Mouse (Mus musculus) heart, postnatal 0 days (tissue): ENCODE measurements around the gene Cblc. TPM values are rescaled to one million over a fixed set of nuclear protein-coding genes. Genes with fewer than 3 reads are reported as not detected.

Experiments
- ATAC-seq: fragments of 200-750 bp; cut with Nextera tagmentation; 2 replicates; pipeline ENCODE4 v1.8.0; 2017; ENCODE audit warnings: low read depth, moderate number of reproducible peaks, moderate library complexity; ENCODE audit not compliant: insufficient read depth
- DNase-seq: peaks from one replicate; pipeline ENCODE4 v3.0.0-alpha.2; 2016; ENCODE audit warnings: low spot score
- H3K27ac ChIP-seq: fragments of 300-500 bp; sonication (generic); 2 replicates; pipeline ENCODE4 v1.5.1; 2014; ENCODE audit warnings: low read depth, mild to moderate bottlenecking
- H3K27me3 ChIP-seq: fragments of 300-500 bp; sonication (generic); 2 replicates; pipeline ENCODE4 v1.6.1; 2014; ENCODE audit warnings: low read length, mixed read lengths; ENCODE audit not compliant: control insufficient read depth, insufficient read depth
- H3K36me3 ChIP-seq: fragments of 300-500 bp; sonication (generic); replicated peaks from 2 replicates; pipeline ENCODE4 v1.6.1; 2014; ENCODE audit warnings: low read length, mixed read lengths; ENCODE audit not compliant: control insufficient read depth, insufficient read depth
- H3K4me1 ChIP-seq: fragments of 300-500 bp; sonication (generic); 2 replicates; pipeline ENCODE4 v1.6.1; 2014; ENCODE audit warnings: antibody characterized with exemption; ENCODE audit not compliant: control insufficient read depth, insufficient read depth
- H3K4me2 ChIP-seq: fragments of 300-500 bp; sonication (generic); 2 replicates; pipeline ENCODE4 v1.6.1; 2014; ENCODE audit warnings: low read depth, mild to moderate bottlenecking, low read length, moderate library complexity
- H3K4me3 ChIP-seq: fragments of 300-500 bp; sonication (generic); 2 replicates; pipeline ENCODE4 v1.5.1; 2014; ENCODE audit warnings: low read depth, low read length
- H3K9ac ChIP-seq: fragments of 300-500 bp; sonication (generic); replicated peaks from 2 replicates; pipeline ENCODE4 v1.6.1; 2014; ENCODE audit warnings: low read depth, low read length, mixed read lengths
- H3K9me3 ChIP-seq: fragments of 300-500 bp; sonication (generic); replicated peaks from 2 replicates; pipeline ENCODE4 v1.6.1; 2016; ENCODE audit warnings: low read length; ENCODE audit not compliant: control insufficient read depth
- CTCF ChIP-seq: IDR thresholded peaks from 2 replicates; pipeline ENCODE4 v1.5.1; 2016; ENCODE audit warnings: antibody characterized with exemption, control low read depth, low read depth
- EP300 ChIP-seq: IDR thresholded peaks from 2 replicates; pipeline ENCODE4 v1.6.1; 2016; ENCODE audit warnings: antibody characterized with exemption, low read depth
- WGBS: fragments of 180-500 bp; shearing (Covaris S2); extraction: QIAGEN DNeasy Blood & Tissue Kit; methylation state at CpG from one replicate; pipeline ENCODE4 v1.1.7; 2014; 5-methylcytosine and 5-hydroxymethylcytosine counted together
- polyA plus RNA-seq: library from polyadenylated mRNA; unstranded; fragments of >200 nt; fragmentation: Nextera tagmentation; extraction: Ambion mirVana; gene quantifications from 2 replicates; pipeline ENCODE4 v1.2.1, GENCODE M21; 2015
- total RNA-seq: library from RNA; depleted of rRNA; stranded (reverse); fragments of >200 nt; gene quantifications from 2 replicates; pipeline ENCODE4 v1.2.3, GENCODE M21; 2014; ENCODE audit warnings: low replicate concordance

The Cblc gene
- total and polyA plus RNA-seq, 2 experiments from 2014 or later = 0.36 TPM; not detected in 1

DNA sequence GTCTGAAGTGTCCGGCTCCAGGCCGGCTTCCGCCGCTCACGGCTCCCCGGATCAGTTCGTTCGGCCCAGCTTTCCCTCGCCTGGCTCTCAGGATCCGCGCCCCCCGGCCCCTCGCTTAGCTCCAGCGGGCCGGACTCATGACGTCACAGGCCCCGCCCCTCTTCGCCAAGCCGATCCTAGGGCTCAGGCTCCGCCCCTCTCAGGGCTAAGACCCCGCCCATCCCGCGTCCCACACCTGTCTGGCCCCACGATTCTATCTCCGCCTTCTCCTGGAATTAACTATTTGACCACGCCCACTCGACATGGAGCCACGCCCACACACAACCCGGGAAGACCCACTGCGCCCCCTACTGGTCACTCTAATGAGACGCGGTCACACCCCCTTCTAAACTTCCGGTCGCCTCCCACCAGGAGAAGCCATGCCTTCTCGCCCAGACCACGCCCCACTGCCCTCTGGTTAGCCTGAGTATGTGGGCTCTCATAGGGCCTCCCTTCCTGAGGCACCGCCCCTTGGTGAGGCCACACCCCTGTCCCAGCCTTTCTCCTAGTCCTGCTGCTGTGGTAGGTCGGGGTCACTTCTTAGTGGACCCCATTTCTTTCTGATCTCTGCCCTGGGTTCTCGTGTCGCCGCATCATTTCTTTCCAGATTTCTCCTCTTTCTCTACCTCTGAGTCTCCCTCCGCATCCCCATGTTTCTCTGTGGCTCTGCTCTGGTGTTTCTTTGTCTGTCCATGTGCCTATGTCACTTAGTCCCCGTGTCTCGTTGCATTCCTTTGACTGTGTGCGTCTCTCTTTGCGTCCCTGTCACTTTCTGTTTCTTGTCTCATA, 47.0 kb downstream of the Cblc start:
- peak overlapping the region; percentile 91 for H3K27ac ChIP-seq
- H3K4me1 ChIP-seq = peaks cover 58% of the 10 kb centered on the region
- no peaks in the 10 kb centered on the region for H3K36me3 ChIP-seq
- no peaks in the 10 kb centered on the region for H3K9me3 ChIP-seq
- DNase-seq = peak; percentile 99
- no peaks in the 10 kb centered on the region for H3K27me3 ChIP-seq
- ATAC-seq = peak; percentile 92
- peak overlapping the region; percentile 87 for H3K9ac ChIP-seq
- TF ChIP-seq CTCF (peak; percentile 81), EP300 (no peak)
- WGBS = under 1% methylated on average over 35 of the region's 46 CpGs
- H3K4me2 ChIP-seq = peak overlapping the region; percentile 99
- H3K4me3 ChIP-seq = peak overlapping the region; percentile 81

DNA sequence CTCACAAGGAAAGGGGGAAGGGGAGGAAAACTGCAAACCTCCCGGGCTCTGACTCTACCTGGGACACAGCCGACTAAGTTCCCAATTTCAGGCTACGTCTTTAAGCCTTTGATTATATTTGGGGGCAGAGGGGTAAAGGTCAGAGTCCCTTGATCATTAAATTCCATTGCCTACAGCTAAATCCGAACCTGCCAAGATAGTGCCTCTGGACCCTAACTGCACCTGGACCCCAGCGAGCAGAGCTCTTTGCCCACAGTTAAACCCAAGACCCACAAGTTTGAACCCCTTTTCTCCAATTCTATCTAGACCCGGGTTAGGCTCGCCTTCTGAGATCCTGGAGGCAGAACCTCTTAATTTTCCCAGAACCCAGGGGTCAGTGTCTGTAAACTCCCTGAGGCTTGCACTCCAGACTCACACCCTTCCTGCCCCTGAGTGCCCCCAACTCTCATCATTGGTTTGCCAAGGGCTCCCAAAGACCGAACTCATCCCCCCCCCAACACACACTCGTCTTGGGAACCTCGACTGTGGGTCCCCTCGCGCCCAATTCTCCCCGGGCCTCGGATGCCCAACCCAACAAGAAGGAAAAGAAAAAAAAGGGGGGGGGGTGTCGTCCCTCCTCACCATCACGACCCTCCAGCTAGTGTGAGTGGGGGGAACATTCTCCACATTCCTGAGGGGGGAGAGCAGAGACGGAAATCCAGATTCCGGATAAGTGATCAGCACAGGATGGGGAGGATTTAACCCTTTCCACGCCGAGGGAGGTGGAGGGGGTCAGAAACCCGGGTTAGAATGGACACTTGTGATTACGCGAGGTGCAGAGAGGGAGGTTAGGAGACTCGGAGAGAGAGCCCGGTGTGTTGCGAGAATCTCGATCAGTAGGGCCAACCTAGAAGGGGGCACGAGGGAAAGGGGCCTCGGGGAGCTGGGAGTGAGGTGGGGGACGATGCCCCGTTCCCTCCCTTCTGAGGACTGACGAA, 48.1 kb downstream of the Cblc start:
- peaks cover 52% of the 10 kb centered on the region for H3K4me1 ChIP-seq
- DNase-seq = no peak

GRCm38 (mm10) chr7:19747420-19748218, 49.0 kb downstream of the Cblc start:
- DNase-seq (no peak), ATAC-seq (no peak)
- WGBS = 18% methylated on average over 25 of the region's 25 CpGs

More for the DNA sequence above, 48.1 kb downstream of the Cblc start:
- H3K4me3 ChIP-seq = peak overlapping the region; percentile 81
- ATAC-seq = no peak
- peak overlapping the region; percentile 91 for H3K27ac ChIP-seq
- TF ChIP-seq EP300 = 0 out of 2 replicates have a peak, but pooled peaks have one; percentile 16
- TF ChIP-seq CTCF = no peak
- H3K9me3 ChIP-seq = no peaks in the 10 kb centered on the region
- peak overlapping the region; percentile 87 for H3K9ac ChIP-seq
- no peaks in the 10 kb centered on the region for H3K36me3 ChIP-seq
- H3K27me3 ChIP-seq = no peaks in the 10 kb centered on the region
- 2% methylated on average over 32 of the region's 32 CpGs for WGBS
- H3K4me2 ChIP-seq = peak overlapping the region; percentile 99

GRCm38 (mm10) chr7:19746426-19747201, 50.0 kb downstream of the Cblc start:
- H3K27ac ChIP-seq = peak overlapping the region; percentile 91; the same call in 1 of the 2 replicates
- ATAC-seq = no peak
- H3K4me2 ChIP-seq = peak overlapping the region; percentile 99
- no peaks in the 10 kb centered on the region for H3K27me3 ChIP-seq
- TF ChIP-seq CTCF (no peak), EP300 (no peak)
- no peak overlapping the region for H3K4me3 ChIP-seq
- 0 out of 2 replicates have a peak, but pooled peaks cover 5% of the 10 kb centered on the region for H3K36me3 ChIP-seq
- DNase-seq = no peak
- H3K9ac ChIP-seq = no peak overlapping the region
- H3K9me3 ChIP-seq = no peaks in the 10 kb centered on the region
- WGBS = 28% methylated on average over 6 of the region's 6 CpGs
- peaks cover 49% of the 10 kb centered on the region for H3K4me1 ChIP-seq

More at GRCm38 (mm10) chr7:19747420-19748218, 49.0 kb downstream of the Cblc start:
- no peaks in the 10 kb centered on the region for H3K9me3 ChIP-seq
- H3K4me3 ChIP-seq = peak overlapping the region; percentile 81
- H3K9ac ChIP-seq = peak overlapping the region; percentile 87; the same call in 1 of the 2 replicates
- no peaks in the 10 kb centered on the region for H3K27me3 ChIP-seq
- H3K27ac ChIP-seq = peak overlapping the region; percentile 91
- no peaks in the 10 kb centered on the region for H3K36me3 ChIP-seq
- TF ChIP-seq CTCF = no peak
- no peak for TF ChIP-seq EP300
- H3K4me1 ChIP-seq = peaks cover 49% of the 10 kb centered on the region
- peak overlapping the region; percentile 99 for H3K4me2 ChIP-seq
